10 mouse cellular contexts compared by ENCODE assay signal in genomic region chr4:21535973-21536372, GRCm38 (mm10).
DNase-seq lines count a peak whose midpoint lies in the region; ATAC-seq lines count a peak whose summit lies in the region.
"Had no signal": no experiment of that assay in that cellular context is flagged by ENCODE, and none has a peak within 500 bp of the region (broad histone marks: within the 10 kb centered on the region; RNA-seq: fewer than 3 reads in every experiment).

No protein-coding gene starts in this region.

- ATAC-seq in hindbrain, embryonic 14.5 days (ENCODE audit: low FRiP score) = no peak; the same call in 1 of the 2 replicates
- no peak for ATAC-seq in activated CD4-positive, CD25-positive, alpha-beta regulatory T cell, adult 4 months

- H3K27me3 ChIP-seq in hindbrain, embryonic 14.5 days (ENCODE audit: control insufficient read depth, insufficient read depth, low read length) = no peaks in the 10 kb centered on the region
- no peaks in the 10 kb centered on the region for H3K27me3 ChIP-seq in hindbrain, embryonic 10.5 days (ENCODE audit: insufficient read depth, poor library complexity, severe bottlenecking)

- H3K9me3 ChIP-seq in hindbrain, embryonic 14.5 days (ENCODE audit: control insufficient read depth, low read length) = no peaks in the 10 kb centered on the region
- H3K9me3 ChIP-seq in hindbrain, embryonic 10.5 days = no peaks in the 10 kb centered on the region

- no peak overlapping the region for H3K27ac ChIP-seq in hindbrain, embryonic 14.5 days
- no peak overlapping the region for H3K27ac ChIP-seq in hindbrain, embryonic 10.5 days

- no peak overlapping the region for H3K9ac ChIP-seq in hindbrain, embryonic 14.5 days

- no peak overlapping the region for H3K4me3 ChIP-seq in hindbrain, embryonic 14.5 days (replicated peaks; ENCODE audit: low read length)
- no peak overlapping the region for H3K4me3 ChIP-seq in hindbrain, embryonic 10.5 days
- H3K4me3 ChIP-seq: myocyte had no signal

- no peak overlapping the region for H3K4me2 ChIP-seq in hindbrain, embryonic 14.5 days (replicated peaks)

- peak; percentile 77 for DNase-seq in hindbrain, embryonic 14.5 days (ENCODE audit: low spot score)
- DNase-seq in hindbrain, embryonic 10.5 days (ENCODE audit: low spot score) = no peak
- DNase-seq in A20 (ENCODE audit: low read depth, low spot score) (peak; percentile 13), MN1 (ENCODE audit: low spot score) (peak; percentile 13)
- peak; percentile 5 for DNase-seq in forelimb bud, embryonic 11.5 days (ENCODE audit: low read depth, low spot score)
- DNase-seq in thymus, postnatal 0 days (ENCODE audit: low spot score) = no peak
- no peak for DNase-seq in adrenal gland, adult 2 months
- DNase-seq: cerebellum, adult 11-12 months had no signal

- H3K4me1 ChIP-seq in hindbrain, embryonic 14.5 days (replicated peaks; ENCODE audit: control insufficient read depth, insufficient read depth, low read length) = no peaks in the 10 kb centered on the region
- no peaks in the 10 kb centered on the region for H3K4me1 ChIP-seq in hindbrain, embryonic 10.5 days (replicated peaks)

- 30% methylated on average over 2 of the region's 2 CpGs for WGBS in hindbrain, embryonic 14.5 days
- 37% methylated on average over 2 of the region's 2 CpGs for WGBS in hindbrain, embryonic 10.5 days

- H3K36me3 ChIP-seq in hindbrain, embryonic 14.5 days (replicated peaks; ENCODE audit: control insufficient read depth, insufficient read depth) = no peaks in the 10 kb centered on the region
- no peaks in the 10 kb centered on the region for H3K36me3 ChIP-seq in hindbrain, embryonic 10.5 days

Comparison
In these comparisons a context has a peak if more than half of its experiments do, and no peak if none do; other contexts are left out.
1. DNase-seq: peak in hindbrain, embryonic 14.5 days (single experiment), A20 (single experiment), MN1 (single experiment) and forelimb bud, embryonic 11.5 days (single experiment); none in hindbrain, embryonic 10.5 days (single experiment), thymus, postnatal 0 days (single experiment) and adrenal gland, adult 2 months (single experiment).